ENCODE assay signal across 34 mouse cellular contexts in genomic region chr14:22942569-22942968, GRCm38 (mm10).
"Had no signal": no experiment of that assay in that cellular context is flagged by ENCODE, and none has a peak within 500 bp of the region (broad histone marks: within the 10 kb centered on the region; RNA-seq: fewer than 3 reads in every experiment).

No protein-coding gene starts in this region.

- H3K27ac ChIP-seq: heart, embryonic 10.5 days; heart, embryonic 13.5 days; heart, embryonic 15.5 days; hindbrain, embryonic 10.5 days; hindbrain, embryonic 12.5 days; hindbrain, embryonic 13.5 days; hindbrain, embryonic 14.5 days; hindbrain, embryonic 15.5 days; hindbrain, postnatal 0 days; kidney, embryonic 15.5 days; kidney, postnatal 0 days; layer of hippocampus, adult 2 months had no signal

- H3K27me3 ChIP-seq: heart, embryonic 12.5 days; heart, embryonic 13.5 days; heart, embryonic 15.5 days; hindbrain, embryonic 12.5 days; hindbrain, embryonic 13.5 days; hindbrain, embryonic 15.5 days; intestine, embryonic 15.5 days; kidney, embryonic 15.5 days had no signal

- ATAC-seq: hindbrain, embryonic 16.5 days; hindbrain, postnatal 0 days; inflammation-experienced regulatory T-cells, adult 6 months; intestine, embryonic 15.5 days; intestine, embryonic 16.5 days; intestine, postnatal 0 days had no signal

- H3K4me3 ChIP-seq: heart, embryonic 10.5 days; heart, embryonic 12.5 days; heart, embryonic 13.5 days; heart, embryonic 15.5 days; hindbrain, embryonic 10.5 days; hindbrain, embryonic 12.5 days; hindbrain, embryonic 13.5 days; hindbrain, embryonic 15.5 days; intestine, embryonic 15.5 days; kidney, embryonic 15.5 days; layer of hippocampus, adult 2 months had no signal

- H3K9ac ChIP-seq: heart, embryonic 12.5 days; heart, embryonic 13.5 days; heart, embryonic 15.5 days; hindbrain, embryonic 12.5 days; hindbrain, embryonic 13.5 days; hindbrain, embryonic 14.5 days; hindbrain, embryonic 15.5 days; intestine, embryonic 15.5 days; kidney, embryonic 15.5 days had no signal

- H3K36me3 ChIP-seq: heart, embryonic 10.5 days; heart, embryonic 12.5 days; heart, embryonic 13.5 days; heart, embryonic 15.5 days; hindbrain, embryonic 10.5 days; hindbrain, embryonic 12.5 days; hindbrain, embryonic 13.5 days; hindbrain, embryonic 15.5 days; intestine, embryonic 15.5 days; kidney, embryonic 15.5 days had no signal

- DNase-seq: heart, postnatal 10 days; heart, postnatal 14 days; heart, postnatal 36 days; heart, postnatal 4 days; kidney, adult 11 months; kidney, adult 18-20 months; kidney, adult 2 months; kidney, adult 8-10 months; kidney, adult 9 months; kidney, postnatal 10 days; kidney, postnatal 14 days; kidney, postnatal 25 days; kidney, postnatal 36 days; kidney, postnatal 4 days; layer of hippocampus, adult 9-11 months; layer of hippocampus, postnatal 36 days had no signal

- H3K9me3 ChIP-seq: heart, embryonic 10.5 days; heart, embryonic 12.5 days; heart, embryonic 13.5 days; heart, embryonic 15.5 days; hindbrain, embryonic 10.5 days; hindbrain, embryonic 12.5 days; hindbrain, embryonic 13.5 days; hindbrain, embryonic 15.5 days; intestine, embryonic 15.5 days; kidney, embryonic 15.5 days had no signal

- H3K4me1 ChIP-seq: hindbrain, embryonic 12.5 days; hindbrain, embryonic 15.5 days had no signal
